Mouse (Mus musculus) ZHBTc4 (cell line): Measurements from ENCODE around the gene Sec11a.

Experiments
- DNase-seq: peaks from one replicate; pipeline ENCODE4 v3.0.0-alpha.2; 2011; ENCODE audit warnings: low read depth, low spot score

Sec11a gene

DNA sequence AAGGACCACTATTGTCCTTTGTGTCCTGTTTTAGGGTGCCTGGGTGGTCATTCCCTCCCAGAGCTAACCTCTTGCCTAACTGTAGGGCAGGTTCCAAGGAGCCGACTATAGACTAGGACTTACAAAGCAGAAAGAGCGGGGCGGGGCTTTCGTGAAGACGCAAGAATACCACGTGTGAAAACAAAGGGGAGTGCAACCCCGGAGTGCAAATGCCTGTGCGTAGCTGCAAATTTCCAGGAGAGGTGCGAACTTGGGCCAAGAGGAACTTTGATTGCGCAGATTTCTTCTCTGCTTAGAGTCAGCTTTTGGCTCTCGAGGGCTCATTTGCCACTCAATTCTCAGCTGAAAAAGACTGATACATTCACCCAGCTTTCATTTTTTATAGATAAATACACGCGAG lies 87.4 kb downstream of the Sec11a start:
- DNase-seq = peak; percentile 82

DNA sequence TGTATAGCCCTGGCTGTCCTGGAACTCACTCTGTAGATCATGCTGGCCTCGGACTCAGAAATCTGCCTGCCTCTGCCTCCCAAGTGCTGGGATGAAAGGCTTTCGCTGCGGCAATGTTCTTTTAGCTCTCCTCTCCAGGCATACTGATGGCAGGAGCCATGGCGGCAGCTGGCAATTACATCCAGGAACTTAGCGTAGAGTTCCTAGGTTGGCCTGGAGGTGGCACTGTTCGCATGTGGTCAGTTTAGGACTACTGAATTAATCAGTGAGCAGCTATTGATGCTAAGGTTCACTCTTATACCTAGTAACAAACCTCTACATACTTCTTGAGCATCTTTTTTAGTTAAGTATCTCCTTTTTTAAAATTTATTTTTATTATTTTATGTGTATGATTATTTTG lies 90.4 kb downstream of the Sec11a start:
- DNase-seq = peak; percentile 87

DNA sequence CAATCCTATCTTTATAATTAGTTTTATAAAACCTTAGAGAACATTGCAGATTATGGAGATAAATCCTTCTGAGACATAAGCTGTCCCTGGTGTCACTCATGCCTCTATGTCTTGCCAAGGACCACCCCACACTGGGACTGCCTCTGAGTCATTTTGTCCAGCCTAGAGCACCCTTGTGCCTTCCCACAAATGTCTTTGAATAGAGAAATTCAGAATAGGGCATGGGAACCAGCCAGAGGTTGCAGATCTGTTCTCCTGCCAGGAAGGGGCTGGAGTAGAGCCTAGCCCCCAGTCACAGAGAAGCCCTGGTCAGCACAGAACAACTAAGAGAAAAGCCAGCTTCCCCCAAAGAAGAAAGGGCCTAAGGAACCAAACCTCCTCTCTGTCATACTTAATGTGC lies 92.3 kb downstream of the Sec11a start:
- no peak for DNase-seq
